Mouse (Mus musculus): ENCODE results near the gene 2310009B15Rik.

The 2310009B15Rik gene

DNA sequence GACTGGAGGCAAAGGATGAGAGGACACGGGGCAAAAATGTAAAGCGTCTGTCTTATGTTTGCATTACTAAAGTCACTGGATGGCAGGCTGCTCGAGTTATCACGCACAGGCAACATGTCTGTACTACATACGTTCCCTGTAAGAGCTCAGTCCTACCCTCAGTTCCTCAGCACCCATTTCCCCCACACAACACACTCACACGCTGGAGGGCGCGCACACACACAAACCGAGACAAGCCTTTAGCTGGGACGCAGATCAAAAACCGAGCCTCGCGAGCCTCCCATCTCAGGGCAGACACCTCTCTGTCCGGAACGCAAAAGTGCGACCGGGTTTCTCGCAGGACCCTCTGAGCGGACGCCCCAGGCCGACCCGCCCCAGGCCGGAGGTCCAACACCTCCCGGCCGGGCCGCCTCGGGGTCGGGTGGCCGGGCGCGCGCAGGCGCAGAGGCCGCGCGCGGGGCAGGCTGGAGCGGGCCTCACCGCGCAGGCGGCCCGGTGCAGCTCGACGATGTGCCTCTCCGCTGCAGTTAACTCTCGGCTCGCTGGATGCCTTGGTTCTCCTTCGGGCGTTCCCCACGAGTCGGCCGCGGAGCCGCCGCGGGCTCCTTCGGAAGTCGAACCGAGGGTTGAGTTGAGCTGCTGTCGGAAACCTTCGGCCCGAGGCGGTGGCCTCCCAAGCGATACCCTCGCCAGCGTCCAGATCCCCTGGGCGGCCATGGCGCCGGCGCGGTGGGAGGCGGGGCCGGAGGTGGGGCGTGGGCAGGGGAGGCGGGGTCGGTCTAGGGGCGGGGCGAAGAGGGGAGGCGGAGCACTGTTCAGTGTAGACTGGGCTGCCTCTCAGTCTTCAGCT is at the start of gene 2310009B15Rik:
Gene 2310009B15Rik, minus strand, starts transcription at position 752 of the 850 bp plus-strand sequence.
- peak; percentile 79 to 91 for DNase-seq (ENCODE audit: low spot score in 2 of 2)

DNA sequence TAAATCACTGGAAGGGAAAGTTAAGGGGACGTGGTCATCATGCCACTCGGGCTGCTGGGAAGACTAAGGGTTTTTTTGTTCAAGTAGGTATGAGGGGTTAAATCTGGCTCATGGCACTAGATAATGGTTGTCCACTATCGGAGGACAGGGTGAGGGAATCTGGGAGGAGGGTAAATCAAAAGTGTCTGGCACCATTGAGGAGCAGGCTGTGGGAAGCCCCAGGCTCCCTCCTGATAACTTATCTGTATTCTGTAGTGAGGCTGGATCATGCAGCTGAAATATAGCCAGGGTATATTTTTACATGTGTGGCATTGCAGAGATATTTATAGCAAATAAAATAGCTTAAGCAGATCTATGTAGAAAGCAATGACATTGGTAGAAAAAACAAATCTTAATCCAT is 49.6 kb upstream of the 2310009B15Rik start:
- no peak for DNase-seq (ENCODE audit: low spot score in 2 of 2)

DNA sequence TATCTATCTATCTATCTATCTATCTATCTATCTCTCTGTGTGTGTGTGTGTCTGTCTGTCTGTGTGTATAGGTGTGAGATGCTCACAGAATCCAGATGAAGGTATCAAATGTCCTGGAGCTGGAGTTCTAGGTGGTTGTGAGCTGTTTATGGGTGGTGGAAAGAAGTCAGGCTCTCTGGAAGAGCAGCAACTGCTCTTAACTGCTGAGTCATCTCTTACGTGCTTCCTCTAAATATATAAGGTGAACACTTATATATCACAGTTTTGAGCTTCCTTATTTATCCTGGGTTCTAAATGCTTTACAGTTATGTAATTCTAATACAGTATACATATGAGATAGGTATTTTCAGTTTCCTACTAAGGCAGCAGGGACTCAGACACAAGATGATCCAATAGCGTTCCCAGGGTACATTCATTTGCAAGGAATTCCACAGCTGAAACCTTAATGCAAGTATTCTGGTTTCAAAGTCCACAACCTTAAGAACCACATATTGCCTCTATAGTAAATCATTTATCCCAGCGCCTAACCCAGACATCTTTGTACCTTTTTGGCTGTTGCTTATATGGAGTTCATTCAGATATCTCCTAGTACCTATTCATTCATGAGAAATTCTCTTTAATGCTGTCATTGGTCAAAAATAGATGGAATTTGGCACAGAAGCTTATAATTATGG is 48.6 kb upstream of the 2310009B15Rik start:
- DNase-seq (ENCODE audit: low spot score in 2 of 2) = no peak

DNA sequence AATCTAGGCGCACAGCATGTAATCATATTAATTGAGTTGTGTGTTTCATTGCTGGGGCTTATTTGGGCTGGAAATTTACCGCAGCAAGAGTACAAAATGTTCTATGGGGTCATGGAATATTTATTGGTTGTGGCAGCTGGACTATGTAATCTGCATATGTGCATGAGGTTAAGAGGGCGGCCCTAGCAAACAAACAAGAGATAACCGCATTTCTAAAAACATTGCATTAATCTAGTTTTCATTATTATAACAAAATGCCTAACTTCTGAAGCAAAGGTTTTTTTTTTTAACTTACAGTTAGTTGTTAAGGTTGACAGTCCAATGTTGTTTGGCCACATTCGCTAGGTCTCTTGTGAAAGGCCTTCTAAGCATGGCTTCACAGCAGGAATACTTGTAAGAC is 47.2 kb upstream of the 2310009B15Rik start:
- no peak for DNase-seq (ENCODE audit: low spot score in 2 of 2)

DNA sequence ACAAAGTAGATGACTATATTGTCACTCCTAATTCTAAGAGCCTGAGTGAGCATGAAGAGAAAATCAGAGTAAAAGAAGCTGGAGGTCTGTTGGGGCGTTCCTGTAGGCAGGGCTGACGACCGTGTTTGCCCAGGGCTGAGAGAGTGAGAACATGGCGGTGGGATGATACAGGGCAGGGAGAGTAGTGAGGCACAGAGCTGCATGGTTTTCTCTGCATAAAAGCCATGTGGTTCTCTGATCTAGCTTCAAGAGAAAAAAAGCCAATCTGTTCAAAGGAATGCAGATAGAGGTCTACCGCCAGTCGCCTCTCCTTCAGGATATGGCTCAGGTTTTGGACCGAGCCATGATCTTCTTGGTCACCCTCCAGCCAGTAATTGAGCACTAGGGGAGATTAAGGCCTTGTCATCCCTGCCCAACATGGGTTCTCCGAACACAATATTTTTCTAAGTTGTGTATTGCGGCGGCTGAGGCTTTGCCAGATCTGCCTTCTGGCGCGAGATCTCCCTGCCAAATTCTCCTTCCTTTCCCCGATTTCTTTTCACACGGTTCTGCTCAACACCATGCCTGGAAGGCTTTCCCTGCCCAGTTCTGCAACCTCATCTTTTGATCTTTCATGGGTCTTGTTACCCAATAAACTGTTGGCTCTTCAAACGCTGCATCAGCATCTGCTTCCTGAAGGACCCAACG is 44.9 kb upstream of the 2310009B15Rik start:
- no peak for DNase-seq (ENCODE audit: low spot score in 2 of 2)

DNA sequence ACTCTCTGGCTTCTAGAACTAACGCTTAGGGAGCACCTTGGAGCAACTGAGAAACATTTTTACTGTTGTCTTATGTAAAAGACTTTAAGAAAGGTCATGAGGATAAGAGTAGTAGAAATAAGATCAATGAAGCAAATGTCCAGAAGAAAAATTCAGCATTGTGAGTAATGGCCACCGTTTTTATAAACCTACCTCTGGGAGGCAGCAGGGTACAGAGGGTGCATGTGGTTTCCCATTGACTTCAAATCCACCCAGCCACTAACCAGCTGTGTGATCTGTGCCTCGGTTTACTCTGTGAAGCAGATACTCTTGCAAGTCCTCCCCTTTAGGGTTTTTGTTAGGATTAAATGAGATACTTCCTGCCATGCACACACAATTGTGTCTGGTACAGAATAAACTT is 39.4 kb upstream of the 2310009B15Rik start:
- DNase-seq (ENCODE audit: low spot score in 2 of 2) = no peak

DNA sequence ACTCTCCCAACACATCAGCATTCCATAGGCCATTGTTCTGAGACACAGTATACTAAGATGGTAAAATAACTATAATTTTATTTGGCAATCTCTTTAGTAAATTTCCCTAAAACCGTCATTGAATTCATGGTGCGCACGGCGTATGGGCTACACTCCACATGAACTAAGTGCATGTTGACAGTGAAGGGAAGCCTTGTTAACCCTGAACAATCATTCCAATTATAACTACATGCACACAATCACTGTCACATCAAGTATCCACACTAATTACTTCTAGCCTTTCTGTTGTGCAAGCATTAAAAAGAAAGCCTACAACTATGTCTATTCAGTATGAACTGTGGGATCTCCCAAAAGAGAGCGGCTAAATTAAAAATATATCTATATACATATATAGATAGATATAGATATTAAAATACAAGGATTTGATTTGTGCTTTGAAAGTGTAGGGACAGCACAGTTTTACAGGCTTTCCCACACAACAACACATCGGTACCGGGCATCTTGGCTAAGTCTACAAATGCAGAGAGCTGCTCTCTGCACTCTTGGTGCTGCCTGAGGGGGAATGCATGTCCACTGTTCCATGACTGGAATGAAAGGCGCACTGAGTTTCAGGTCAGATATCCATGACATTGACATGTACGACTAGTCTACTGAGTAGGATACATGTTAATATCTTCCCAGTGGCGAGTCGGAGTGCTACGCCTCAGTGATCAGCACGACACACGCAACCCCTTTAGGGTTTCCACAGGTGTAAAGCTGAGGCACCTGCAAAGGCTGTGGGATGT is 21.0 kb upstream of the 2310009B15Rik start:
- DNase-seq (ENCODE audit: low spot score in 2 of 2) = no peak

DNA sequence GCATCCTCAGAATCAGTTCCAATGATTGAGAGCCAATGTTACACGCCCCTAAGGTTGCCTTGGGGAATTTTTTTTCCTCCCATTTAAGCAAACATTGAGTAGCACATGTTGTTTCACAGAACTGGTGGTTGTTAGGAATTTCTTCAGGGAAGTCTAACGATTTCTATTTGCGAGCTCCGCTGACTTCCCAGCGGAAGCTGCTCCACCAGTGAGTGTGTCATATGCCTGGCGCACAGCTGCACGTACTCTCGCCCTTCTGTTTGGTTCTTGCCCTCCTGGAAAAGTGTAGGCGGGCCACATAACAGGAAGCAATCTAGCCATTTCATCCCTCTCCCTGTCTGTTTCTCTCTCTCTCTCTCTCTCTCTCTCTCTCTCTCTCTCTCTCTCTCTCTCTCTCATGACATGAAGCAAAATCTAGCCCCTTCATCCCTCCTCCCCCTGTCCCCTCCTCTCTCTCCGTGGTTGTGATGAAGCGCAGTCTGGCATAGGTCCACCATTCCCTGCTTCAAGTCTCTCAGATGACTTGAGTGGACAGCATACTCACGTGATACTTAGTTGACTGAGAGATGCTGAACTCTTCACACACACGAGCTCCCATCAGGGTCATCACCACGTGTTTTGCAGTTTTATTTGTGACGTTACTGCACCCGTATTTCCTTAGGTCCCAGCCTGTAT is 19.9 kb upstream of the 2310009B15Rik start:
- no peak for DNase-seq (ENCODE audit: low spot score in 2 of 2)

DNA sequence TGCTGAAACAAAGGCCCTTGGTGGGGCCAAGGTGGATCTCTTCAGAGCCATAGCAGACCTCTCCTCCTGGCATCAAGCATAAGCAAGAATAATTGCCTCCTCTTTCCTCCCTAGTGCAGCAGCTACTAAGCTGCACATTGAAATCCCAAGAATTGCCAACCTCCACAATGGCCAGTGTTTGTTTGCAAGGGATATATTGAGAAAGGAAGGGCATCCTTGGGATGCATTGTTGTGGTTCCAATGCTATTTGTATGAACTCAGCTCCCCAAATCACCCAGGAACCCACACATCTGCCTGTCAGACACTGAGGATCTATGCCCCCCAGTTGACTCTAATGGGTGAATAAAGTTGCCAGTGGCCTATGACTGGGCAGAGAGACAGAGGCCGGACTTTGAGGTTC is 5.8 kb downstream of the 2310009B15Rik start:
- no peak for DNase-seq (ENCODE audit: low spot score in 2 of 2)

DNA sequence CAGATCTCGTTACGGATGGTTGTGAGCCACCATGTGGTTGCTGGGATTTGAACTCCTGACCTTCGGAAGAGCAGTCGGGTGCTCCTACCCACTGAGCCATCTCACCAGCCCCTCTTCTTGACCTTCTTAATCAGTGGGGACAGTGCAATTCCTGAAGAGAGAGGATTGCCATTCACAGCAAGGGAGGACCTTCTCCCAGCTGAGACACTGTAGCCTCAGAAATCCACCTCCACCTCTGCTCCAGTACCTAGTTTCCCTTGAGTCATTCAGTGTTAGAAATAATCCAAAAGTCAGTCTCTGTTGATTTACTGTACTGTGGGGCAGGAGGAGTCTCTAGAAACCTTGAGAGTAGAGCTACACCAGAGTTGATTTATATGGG is 6.5 kb downstream of the 2310009B15Rik start:
- no peak for DNase-seq (ENCODE audit: low spot score in 2 of 2)

DNA sequence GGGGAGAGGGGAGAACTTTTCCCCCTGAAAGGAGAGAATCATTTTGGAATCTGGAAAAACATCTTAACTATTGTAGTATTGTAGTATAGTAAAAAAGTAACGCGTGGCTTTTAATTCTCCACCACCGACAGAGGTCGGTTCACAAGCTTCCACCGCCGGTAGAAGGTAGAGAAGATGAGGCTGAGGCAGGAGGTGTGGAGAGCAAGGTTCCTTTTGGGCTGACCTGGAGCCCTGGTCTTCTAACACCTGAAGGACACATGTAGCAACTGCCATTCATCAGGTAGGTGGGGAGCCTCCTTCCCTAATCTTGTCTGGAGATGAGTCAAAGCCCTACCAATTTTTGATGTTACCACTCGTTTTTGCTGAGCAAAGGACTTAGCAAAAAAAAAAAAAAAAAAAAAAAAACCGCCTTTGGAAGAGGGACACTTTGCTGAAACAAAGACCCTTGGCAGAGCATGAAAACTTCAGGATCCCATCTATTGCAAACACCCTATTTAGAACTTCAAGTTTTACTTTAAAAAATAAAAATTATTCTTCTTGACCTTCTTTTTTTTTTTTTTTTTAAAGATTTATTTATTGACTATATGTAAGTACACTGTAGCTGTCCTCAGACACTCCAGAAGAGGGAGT is 7.0 kb downstream of the 2310009B15Rik start:
- DNase-seq (ENCODE audit: low spot score in 2 of 2) = no peak

DNA sequence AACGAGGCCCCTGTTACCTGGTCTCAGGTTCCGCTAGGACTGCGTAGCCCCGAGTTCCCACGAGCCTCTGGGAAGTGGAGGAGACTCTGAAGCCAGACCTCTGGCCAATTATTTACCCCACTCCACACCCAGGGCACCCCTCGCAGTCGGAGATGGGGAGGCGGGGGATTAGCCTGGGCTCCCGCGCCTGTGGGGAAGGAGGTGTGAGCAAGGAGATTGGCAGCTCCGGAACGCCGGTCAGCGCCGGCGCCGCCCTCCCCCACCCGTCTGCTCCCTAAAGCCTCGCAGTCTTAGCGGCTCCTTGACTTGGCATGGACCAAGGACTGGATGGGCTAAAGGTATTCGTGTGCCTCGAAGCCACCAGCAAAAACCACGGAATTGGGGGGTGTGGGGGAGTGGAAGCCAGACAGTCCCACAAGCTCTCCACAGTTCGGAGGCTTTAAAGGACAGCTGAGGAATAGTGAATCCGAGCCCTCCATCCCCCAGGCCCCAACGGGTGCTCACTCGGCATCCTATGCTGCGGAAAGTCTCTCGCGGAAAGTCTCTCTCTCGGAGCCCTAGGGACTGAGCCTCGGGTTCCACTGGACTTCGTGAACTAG is 8.0 kb downstream of the 2310009B15Rik start, which contains the start of gene Lhx9:
Gene Lhx9, minus strand, starts transcription at position 67 of the 599 bp plus-strand sequence.
- DNase-seq (ENCODE audit: low spot score in 2 of 2) = no peak

DNA sequence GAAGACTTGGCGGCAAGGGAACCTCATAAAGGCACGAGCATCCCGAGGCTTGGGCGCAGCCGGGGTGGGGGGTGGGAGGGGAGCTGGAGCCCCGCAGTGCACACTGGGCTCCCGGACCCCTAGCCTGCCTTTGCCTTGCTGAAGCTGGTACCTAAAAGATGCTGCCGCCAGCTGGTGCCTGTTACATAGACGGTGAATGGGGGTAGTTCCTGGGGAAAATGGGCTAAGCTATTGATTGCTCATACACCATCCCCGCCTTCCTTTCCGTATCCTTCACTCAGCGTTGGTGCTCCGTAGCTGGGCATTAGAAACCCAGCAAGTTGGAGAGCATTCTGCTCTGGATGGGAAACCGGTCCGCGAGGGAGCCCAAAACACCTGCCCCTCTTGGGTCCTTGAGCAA is 8.6 kb downstream of the 2310009B15Rik start:
- no peak for DNase-seq (ENCODE audit: low spot score in 2 of 2)

DNA sequence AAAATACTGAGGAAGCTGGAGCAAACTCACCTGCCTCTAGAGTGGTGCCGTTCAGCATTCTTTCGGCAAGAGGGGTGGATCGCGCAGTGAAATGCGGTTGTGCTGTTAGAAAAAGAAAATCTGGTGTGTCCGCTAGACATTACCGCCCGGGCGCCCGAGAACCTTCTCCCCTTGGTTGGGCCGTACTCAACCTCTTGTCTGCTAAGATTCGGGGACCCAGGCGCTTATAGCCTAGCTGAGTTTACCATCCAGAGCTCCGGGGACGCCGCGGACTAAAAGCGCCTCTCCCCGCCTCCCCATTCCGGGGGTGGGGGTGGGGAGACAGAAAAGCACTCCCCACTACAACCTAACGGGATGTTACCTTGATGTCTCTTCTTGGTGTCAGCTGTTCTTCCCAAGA is 9.5 kb downstream of the 2310009B15Rik start:
- DNase-seq (ENCODE audit: low spot score in 2 of 2) = no peak

DNA sequence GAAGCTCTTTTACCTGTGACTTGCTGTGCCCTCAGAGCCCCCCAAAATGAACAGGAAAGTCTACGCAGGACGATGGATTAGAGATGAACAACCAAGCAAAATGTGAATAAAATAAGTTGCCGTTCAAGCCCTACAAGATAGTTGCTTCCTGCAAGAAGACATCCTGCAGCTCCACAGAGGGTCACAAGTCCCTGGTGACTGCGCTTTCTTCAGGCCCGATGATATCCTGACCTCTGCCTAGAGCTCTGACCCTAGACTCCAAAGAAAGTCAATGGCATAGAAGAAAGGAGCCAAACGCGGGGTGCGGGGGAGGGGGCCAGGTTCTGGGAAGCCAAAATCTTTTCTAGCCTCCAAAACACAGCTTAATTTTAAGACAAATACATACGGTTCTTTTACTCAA is 10.1 kb downstream of the 2310009B15Rik start:
- peak in 1 of 2 experiments; percentile 55 for DNase-seq (ENCODE audit: low spot score in 2 of 2)

DNA sequence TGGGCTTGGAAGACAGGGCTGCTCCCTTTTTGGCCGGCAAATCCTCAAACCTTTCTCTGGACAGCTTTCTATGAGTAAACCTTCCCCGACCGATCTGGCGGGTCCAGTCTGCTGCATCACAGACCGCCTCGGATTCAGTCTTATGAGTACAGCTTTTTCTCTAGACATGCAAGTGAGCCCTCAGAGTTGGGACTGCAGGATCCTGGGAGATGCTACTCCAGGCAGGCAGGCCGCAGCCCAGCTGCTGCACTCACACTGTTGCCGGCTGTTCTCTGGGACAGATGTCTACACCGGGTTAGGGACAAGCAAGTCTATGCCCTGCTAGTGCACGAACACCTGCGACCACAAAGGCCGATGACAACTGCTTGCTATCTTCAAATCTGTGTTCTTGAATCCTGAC is 10.5 kb downstream of the 2310009B15Rik start:
- DNase-seq (ENCODE audit: low spot score in 2 of 2) = no peak

DNA sequence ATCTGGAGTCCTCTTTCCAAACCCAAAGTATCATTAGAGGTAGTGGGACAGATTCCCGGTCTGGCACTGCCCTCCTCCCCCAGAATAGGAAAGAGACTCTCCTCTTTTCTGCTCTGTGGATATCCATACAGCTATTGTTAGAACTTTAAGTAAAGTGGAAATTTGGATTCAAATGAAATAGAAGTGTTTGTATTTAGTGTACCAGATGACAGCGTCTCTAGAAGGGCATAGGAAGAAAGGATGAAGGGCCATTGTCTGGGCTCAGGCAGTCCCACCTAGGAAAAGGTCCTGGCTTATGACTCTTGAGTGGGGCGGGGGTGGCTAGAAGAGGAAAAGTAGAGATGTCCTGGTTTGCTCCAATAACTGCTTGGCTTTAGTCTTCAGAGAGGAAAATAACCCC is 11.2 kb downstream of the 2310009B15Rik start:
- DNase-seq (ENCODE audit: low spot score in 2 of 2) = no peak

DNA sequence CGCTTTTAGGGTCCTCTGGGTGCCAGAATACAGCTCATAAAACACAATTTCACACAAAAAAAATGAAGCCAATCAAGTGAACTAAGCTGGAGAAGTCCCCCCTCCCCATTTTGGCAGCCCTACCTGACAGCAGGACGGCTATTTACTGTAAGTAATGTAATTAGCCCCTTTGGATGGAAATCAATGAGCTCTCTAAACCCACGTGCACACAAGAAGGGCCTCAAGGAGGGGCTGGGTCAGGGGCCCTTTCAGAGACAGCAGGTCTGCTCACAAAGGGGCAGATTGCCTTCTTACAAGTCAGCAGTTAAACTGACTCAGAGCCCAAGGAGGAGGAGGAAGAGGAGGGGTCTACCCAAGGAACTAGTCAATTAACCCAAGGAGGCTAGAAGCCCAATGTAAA is 12.5 kb downstream of the 2310009B15Rik start:
- DNase-seq (ENCODE audit: low spot score in 2 of 2) = no peak

DNA sequence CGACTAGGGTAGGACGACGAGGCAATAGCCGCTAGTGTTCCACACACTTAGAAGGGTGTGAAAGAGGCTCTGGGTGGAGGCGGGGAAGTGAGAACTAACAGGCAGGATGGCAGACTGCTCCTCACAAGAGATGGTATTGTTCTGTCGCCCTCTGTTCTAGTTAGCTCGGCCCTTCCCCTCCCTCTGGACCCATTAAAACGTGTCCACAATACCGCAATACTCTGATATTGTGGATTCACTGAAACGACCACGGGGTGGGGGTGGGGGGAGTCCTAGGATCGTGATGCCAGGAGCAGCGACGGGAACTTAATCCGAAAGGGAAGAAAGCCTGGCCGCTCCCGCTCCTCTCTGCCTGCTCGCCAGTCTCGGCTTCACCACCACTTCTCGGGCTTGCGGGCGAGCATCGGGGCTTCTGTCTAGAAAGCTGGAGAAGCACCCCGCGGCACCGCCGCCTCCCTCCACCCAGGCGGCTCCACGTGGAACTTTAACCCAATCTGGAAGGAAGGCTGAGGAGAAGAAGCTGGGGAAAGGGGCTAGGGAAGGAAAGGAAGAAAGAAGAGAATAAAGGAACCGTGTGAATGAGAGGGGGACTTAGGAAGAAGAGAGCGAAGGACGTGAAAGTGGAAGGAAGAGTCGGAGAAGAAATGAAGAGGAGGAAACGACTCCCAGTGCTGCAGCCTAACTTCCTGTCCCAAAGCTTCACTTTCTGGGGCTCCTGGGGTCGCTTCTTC is 13.1 kb downstream of the 2310009B15Rik start:
- no peak for DNase-seq (ENCODE audit: low spot score in 2 of 2)

DNA sequence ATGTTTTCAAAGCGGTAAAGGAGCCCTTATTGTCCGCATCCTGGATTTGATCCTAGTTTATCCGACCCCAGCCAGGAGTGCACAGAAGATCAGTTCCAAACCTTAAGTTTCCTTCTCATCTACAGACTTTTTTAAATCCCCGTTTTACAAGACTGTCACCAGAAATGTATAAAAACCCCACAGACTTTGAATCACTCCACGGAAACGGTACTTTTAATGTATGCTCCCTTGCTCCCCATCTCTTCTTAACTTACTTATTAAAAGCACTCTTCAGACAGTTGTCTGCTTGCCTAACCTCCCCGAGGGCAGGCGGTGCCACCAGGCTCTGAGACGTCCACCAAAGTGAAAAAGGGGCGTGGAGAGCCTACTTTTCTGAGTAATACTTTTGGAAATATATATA is 13.9 kb downstream of the 2310009B15Rik start:
- DNase-seq (ENCODE audit: low spot score in 2 of 2) = no peak
